Mouse (Mus musculus): ENCODE data around the gene Scgb1c1.
"Not testable (repeated sequence)": the region's sequence is repeated elsewhere in the genome, so short reads cannot be mapped to it uniquely, and the experiment has no call there.

Scgb1c1 gene

GRCm38 (mm10) chr7:140881696-140882468, 36.5 kb downstream of the Scgb1c1 start, which contains the start of the genes Psmd13 and Sirt3:
Psmd13 (plus strand) TSS chr7:140881968.
Sirt3 (minus strand) TSS chr7:140882309.
- peak; percentile 94 to 95 for DNase-seq

DNA sequence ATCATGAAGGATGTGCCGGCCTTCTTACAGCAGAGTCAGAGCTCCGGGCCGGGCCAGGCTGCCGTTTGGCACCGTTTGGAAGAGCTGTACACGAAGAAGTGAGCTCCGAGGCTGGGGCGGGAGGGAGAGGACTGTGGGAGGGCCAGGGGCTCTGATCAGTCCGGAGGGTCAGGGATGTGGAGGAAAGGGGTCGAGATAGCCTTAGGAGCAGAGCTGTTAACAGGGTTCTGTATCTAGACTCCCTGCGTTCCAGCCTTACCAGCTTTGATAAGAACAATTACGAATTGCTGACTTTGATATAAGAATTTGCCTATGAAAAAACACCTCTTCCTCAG, 37.1 kb downstream of the Scgb1c1 start:
- DNase-seq, result no peak

DNA sequence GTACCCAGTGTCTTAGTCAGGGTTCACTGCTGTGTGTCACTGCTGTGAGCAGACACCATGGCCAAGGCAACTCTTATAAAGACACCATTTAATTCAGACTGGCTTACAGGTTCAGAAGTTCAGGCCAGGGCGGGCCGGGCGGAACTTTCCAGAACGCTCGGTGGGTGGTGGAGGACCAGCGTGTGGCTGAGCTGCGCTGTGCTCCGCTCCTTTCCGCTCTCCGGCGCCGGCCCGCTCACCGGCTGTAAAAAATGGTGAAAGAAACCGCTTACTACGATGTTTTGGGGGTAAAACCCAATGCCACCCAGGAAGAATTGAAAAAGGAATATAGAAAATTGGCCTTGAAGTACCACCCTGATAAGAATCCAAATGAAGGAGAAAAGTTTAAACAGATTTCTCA, 45.3 kb downstream of the Scgb1c1 start:
- not testable (repeated sequence) for DNase-seq

- DNase-seq, result no peak
Observed at GRCm38 (mm10) chr7:140894031-140894430, 48.7 kb downstream of the Scgb1c1 start.

DNA sequence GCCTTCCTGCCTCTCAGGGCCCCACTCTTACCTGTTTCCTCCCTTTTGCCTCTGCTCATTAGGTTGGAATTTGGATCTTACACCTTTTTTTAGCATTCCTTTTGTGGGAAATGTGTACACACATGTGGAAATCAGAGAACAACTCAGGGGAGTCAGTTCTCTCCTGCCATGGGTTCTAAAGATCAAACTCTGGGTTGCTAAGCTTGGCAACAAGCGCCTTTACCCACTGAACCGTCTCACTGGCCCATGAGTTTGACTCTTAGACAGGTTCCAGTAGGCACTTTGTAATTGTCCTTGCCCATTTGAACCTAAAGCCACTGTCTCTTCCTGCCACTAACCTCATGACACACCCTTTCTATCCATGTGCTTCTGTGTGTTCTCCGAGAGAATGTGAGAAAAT, 49.3 kb downstream of the Scgb1c1 start:
- DNase-seq, result no peak

Data from cerebellum, postnatal 36 days (tissue).